Comparison of ENCODE assay signal across 23 mouse cellular contexts in the genomic region with DNA sequence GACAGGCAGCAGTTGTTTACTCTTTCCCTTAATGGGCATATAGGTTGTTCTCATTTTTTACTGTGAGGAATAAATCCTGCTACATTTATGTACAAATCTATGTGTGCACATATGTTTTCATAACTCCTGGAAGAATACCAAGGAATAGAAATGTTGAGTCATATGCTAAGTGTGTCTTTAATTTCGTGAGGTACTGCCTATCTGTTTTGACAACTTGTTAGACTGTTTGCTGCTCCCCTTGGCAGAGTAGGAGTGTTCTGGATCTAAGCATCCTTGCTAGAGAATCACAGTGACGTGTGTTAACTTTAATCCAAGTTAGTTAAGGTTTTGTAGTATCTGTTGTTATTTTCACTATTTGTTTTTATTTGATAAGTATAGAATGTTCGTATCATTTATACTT.
"Had no signal": no experiment of that assay in that cellular context is flagged by ENCODE, and none has a peak within 500 bp of the region (broad histone marks: within the 10 kb centered on the region; RNA-seq: fewer than 3 reads in every experiment).

No protein-coding gene starts in this region.

- H3K9me3 ChIP-seq: limb, embryonic 10.5 days; limb, embryonic 13.5 days; liver, embryonic 12.5 days; liver, embryonic 15.5 days; lung, embryonic 15.5 days; midbrain, embryonic 12.5 days; midbrain, embryonic 15.5 days; neural tube, embryonic 12.5 days; neural tube, embryonic 15.5 days; stomach, embryonic 15.5 days had no signal

- H3K9ac ChIP-seq: limb, embryonic 13.5 days; liver, embryonic 12.5 days; liver, embryonic 15.5 days; lung, embryonic 15.5 days; midbrain, embryonic 12.5 days; midbrain, embryonic 15.5 days; neural tube, embryonic 12.5 days; neural tube, embryonic 15.5 days; stomach, embryonic 15.5 days had no signal

- H3K4me2 ChIP-seq: limb, embryonic 13.5 days; liver, embryonic 12.5 days; liver, embryonic 15.5 days; lung, embryonic 15.5 days; midbrain, embryonic 12.5 days; midbrain, embryonic 15.5 days; neural tube, embryonic 12.5 days; neural tube, embryonic 15.5 days; stomach, embryonic 15.5 days had no signal

- H3K36me3 ChIP-seq: limb, embryonic 10.5 days; limb, embryonic 13.5 days; liver, embryonic 12.5 days; liver, embryonic 15.5 days; lung, embryonic 15.5 days; midbrain, embryonic 12.5 days; midbrain, embryonic 15.5 days; neural tube, embryonic 12.5 days; neural tube, embryonic 15.5 days; stomach, embryonic 15.5 days had no signal

- H3K4me3 ChIP-seq: layer of hippocampus, adult 2 months; limb, embryonic 10.5 days; limb, embryonic 13.5 days; liver, embryonic 12.5 days; liver, embryonic 15.5 days; lung, embryonic 15.5 days; midbrain, embryonic 12.5 days; midbrain, embryonic 15.5 days; neural tube, embryonic 12.5 days; neural tube, embryonic 15.5 days; stomach, embryonic 15.5 days had no signal

- ATAC-seq: liver, embryonic 12.5 days; midbrain, embryonic 15.5 days had no signal

- H3K4me1 ChIP-seq: limb, embryonic 10.5 days; limb, embryonic 13.5 days; liver, embryonic 12.5 days; liver, embryonic 15.5 days; lung, embryonic 15.5 days; midbrain, embryonic 12.5 days; midbrain, embryonic 15.5 days; neural tube, embryonic 12.5 days; neural tube, embryonic 15.5 days; stomach, embryonic 15.5 days had no signal

- H3K27ac ChIP-seq: kidney, postnatal 0 days; layer of hippocampus, adult 2 months; limb, embryonic 10.5 days; limb, embryonic 13.5 days; liver, embryonic 12.5 days; liver, embryonic 15.5 days; lung, embryonic 15.5 days; midbrain, embryonic 12.5 days; midbrain, embryonic 15.5 days; neural tube, embryonic 12.5 days; neural tube, embryonic 15.5 days; stomach, embryonic 15.5 days had no signal

- DNase-seq: kidney, postnatal 25 days; layer of hippocampus, adult 9-11 months; liver; lung, adult 18-20 months; lung, postnatal 10 days; lung, postnatal 36 days; right cerebral cortex, adult 18-20 months; right cerebral cortex, postnatal 14 days; spleen, adult 18-20 months; thymus, adult 2 months; thymus, postnatal 25 days had no signal

- H3K27me3 ChIP-seq: limb, embryonic 13.5 days; liver, embryonic 12.5 days; liver, embryonic 15.5 days; lung, embryonic 15.5 days; midbrain, embryonic 12.5 days; midbrain, embryonic 15.5 days; neural tube, embryonic 12.5 days; neural tube, embryonic 15.5 days; stomach, embryonic 15.5 days had no signal
